Mouse (Mus musculus): ENCODE results near the gene Gng2. TPM values are rescaled to one million over a fixed set of nuclear protein-coding genes. Genes with fewer than 3 reads are reported as not detected.

Gene Gng2
- total RNA-seq, 1 experiment from 2014 or later: 67.2 TPM

DNA sequence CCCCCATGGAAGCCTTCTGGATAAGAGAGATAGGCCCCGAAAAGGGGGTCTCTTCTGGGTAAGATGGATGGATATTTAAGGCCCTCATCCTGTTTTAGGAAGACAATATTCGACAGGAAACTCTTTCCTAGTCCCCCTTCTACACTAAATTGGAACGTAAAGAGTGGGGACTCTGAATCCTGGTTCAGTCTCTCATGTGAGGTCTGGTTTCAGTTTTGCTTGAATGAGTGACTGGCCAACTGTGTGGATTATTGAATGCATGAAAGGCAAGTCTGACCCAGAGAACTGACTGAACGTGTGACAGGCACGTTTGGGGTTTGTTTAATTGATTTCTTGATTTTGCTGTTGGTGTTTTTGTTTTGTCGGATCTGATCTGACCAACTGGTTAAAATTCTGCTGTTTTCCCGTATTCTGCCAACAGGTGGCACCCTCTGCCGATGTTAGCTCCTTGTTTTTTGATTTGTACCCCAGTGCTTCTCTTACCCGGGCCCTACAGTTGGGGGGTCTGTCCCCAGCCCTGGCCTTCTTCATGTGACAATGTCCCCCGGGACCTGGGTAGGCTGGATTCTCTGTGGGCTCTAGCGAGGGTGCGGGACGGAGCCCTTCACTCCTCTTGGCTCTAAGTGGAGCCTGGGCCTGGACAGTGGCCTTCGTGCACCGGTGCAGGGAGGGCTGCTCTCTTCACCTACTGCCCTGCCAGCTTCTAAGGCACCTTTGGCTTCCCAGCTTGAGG is 137.7 kb downstream of the Gng2 start:
- ATAC-seq (replicated peaks in 1 of 2; ENCODE audit: insufficient read depth in 1 of 2, low FRiP score in 2 of 2, low TSS enrichment in 1 of 2, low read depth in 1 of 2, poor library complexity in 2 of 2, severe bottlenecking in 2 of 2): peak; percentile 37 to 77; a peak in 2 of 4 replicates

DNA sequence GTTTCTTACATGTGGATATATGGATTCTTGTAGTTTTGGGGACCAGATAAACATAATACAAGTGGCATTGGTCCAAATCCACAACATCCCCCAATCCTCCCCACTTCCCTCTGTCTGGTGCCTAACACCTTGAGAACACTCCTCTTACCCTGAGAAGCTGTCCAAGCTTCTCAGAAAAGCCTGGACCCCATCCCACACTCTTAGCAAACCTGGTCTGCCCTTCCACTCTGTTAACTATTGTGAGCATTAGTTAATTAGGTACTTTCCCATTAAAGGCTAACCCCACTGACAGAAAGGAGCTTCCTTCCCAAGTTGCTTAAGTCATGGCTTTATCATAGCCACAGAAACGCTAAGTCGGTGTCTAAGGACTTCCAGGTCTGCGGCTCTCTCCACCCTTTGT is 141.1 kb downstream of the Gng2 start:
- ATAC-seq (replicated peaks in 1 of 2; ENCODE audit: insufficient read depth in 1 of 2, low FRiP score in 2 of 2, low TSS enrichment in 1 of 2, low read depth in 1 of 2, poor library complexity in 2 of 2, severe bottlenecking in 2 of 2): no peak

DNA sequence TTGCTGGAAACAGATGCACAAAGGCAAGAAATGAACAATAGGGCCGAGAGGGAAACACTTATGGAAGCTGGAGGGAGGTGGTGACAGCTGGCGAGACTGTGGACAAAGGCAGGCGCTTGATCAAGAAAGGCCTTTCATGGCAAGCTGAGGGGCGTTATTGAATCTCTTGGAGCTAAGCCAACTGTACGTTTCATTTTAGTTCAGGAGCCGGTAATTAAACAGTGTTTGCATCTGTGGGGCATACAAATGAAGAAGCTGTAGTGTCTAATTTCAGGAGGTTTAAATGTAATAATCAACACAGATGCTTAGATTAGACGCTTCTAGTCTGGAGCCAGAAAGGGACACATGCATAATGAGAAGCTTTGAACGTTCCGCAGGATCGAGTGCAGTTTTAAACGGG is 151.9 kb downstream of the Gng2 start:
- no peak for ATAC-seq (replicated peaks in 1 of 2; ENCODE audit: insufficient read depth in 1 of 2, low FRiP score in 2 of 2, low TSS enrichment in 1 of 2, low read depth in 1 of 2, poor library complexity in 2 of 2, severe bottlenecking in 2 of 2)

DNA sequence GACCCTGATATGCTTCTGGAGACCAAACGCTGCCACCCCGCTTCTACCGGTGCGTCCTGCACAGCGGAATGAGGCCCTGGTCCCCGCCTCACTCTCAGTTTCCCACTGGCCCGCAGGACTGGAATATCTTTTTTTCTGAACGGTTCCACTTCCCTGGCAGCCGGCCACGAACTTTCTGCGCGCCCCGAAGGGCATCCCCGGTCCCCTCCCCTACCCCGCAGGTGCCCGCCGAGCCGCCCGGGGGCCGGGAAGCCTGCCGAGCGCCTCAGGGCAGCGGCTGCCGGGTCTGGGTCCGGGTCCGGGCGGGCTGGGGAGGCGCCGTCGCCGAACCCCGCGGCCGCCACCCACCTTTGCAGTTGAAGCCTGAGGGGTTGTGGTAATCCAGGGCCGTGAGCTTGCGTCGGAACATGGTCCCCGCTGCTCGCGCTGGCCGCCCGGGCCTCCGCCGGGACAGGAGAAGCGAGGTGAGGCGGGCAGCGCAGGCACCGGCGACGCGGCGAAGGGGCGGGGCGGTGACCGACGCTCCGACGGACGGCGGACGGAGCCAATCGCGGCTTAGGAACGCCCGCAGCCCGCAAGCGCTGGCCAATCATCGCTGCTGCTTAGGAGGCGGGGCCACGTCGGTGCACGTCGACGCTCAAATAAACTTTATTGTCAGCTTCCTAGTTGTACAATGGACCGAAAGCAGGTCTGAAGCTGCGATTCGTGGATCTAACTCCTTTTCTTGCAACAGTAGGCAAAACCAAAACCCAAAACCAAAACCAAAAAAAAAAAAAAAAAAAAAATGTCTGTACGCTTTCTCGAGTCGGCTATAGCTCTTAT is 153.9 kb downstream of the Gng2 start, which contains the start of gene Rtraf:
TSS of gene Rtraf (minus strand) at position 504 of the 822 bp plus-strand sequence.
- peak; percentile 96 to 99 for ATAC-seq (replicated peaks in 1 of 2; ENCODE audit: insufficient read depth in 1 of 2, low FRiP score in 2 of 2, low TSS enrichment in 1 of 2, low read depth in 1 of 2, poor library complexity in 2 of 2, severe bottlenecking in 2 of 2)

Other genes starting within 250 kb of the Gng2 start
- gene Nid2, start 226.4 kb downstream of the Gng2 start, total RNA-seq (2017): 2.4 TPM in 1 of 2 replicates, not detected in the other
- 147 and 180 TPM in 2 replicates for gene Rtraf, start 153.8 kb downstream of the Gng2 start, total RNA-seq (2017)
- 2.0 and 3.4 TPM in 2 replicates for gene Saysd1, start 160.9 kb upstream of the Gng2 start, total RNA-seq (2017)
- 18.8 and 23.6 TPM in 2 replicates for gene Kcnk5, start 204.2 kb upstream of the Gng2 start, total RNA-seq (2017)

All from hematopoietic stem cell, adult 5-6 weeks (primary cell).